Mouse (Mus musculus) skeletal muscle tissue, postnatal 0 days (tissue): ENCODE measurements around the gene Fth1. TPM values are rescaled to one million over a fixed set of nuclear protein-coding genes. Genes with fewer than 3 reads are reported as not detected.

Source experiments
- polyA plus RNA-seq: library from polyadenylated mRNA; unstranded; fragments of >200 nt; fragmentation: Nextera tagmentation; extraction: Ambion mirVana; gene quantifications from 2 replicates; pipeline ENCODE4 v1.2.1, GENCODE M21; 2015

Gene Fth1
- polyA plus RNA-seq, result 3,419 and 3,703 TPM in 2 replicates

GRCm38 (mm10) chr19:9980258-9980657 lies at the start of gene Fth1:
Gene Fth1 (plus strand): TSS chr19:9980598.

GRCm38 (mm10) chr19:10001206-10001969 lies 21.0 kb downstream of the Fth1 start, which contains the start of the genes Best1 and Rab3il1:
Gene Best1 (minus strand): TSS chr19:10001633.
Gene Rab3il1 (plus strand): TSS chr19:10001669.

Other genes starting within 250 kb of the Fth1 start
- gene Scgb2a2, start 133.0 kb upstream of the Fth1 start, polyA plus RNA-seq, result not detected in 2 replicates
- 17.9 and 22.2 TPM in 2 replicates for gene Incenp, start 81.0 kb upstream of the Fth1 start, polyA plus RNA-seq
- gene Best1, start 21.0 kb downstream of the Fth1 start, polyA plus RNA-seq, result 1.4 and 1.5 TPM in 2 replicates
- 28.8 and 29.3 TPM in 2 replicates for gene Rab3il1, start 21.1 kb downstream of the Fth1 start, polyA plus RNA-seq
- 14.5 and 17.0 TPM in 2 replicates for gene Fads3, start 61.0 kb downstream of the Fth1 start, polyA plus RNA-seq
- 11.1 and 12.7 TPM in 2 replicates for gene Fads2, start 121.1 kb downstream of the Fth1 start, polyA plus RNA-seq
- gene Fads1, start 202.3 kb downstream of the Fth1 start, polyA plus RNA-seq, result 17.8 and 22.6 TPM in 2 replicates
- gene Tmem258, start 223.4 kb downstream of the Fth1 start, polyA plus RNA-seq, result 273 and 290 TPM in 2 replicates
- gene Fen1, start 223.6 kb downstream of the Fth1 start, polyA plus RNA-seq, result 14.4 and 16.6 TPM in 2 replicates